Comparison of ENCODE assay signal across 17 mouse cellular contexts in the genomic region with DNA sequence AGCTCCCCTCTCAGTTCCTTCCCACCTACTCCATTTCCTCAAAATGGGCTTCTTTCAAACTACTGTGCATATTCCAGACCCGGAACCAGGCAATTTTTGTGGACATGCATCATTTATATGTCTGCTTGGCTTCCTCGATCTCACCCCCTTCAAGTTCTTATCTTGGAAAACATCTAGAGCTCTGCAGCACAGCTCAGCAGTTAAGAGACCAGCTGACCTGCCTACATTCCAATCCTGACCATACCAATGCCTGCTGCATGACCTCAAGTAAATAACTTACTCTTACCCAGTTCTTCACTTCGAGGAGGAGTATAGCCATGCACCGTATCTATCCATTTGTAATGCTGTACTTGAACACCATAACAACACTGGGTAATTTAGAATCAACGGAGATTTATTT.
"Had no signal": no experiment of that assay in that cellular context is flagged by ENCODE, and none has a peak within 500 bp of the region (broad histone marks: within the 10 kb centered on the region; RNA-seq: fewer than 3 reads in every experiment).

No protein-coding gene starts in this region.

- H3K27ac ChIP-seq: hindbrain, embryonic 15.5 days; limb, embryonic 15.5 days; liver, embryonic 12.5 days; midbrain, embryonic 10.5 days; neural tube, embryonic 13.5 days; stomach, embryonic 15.5 days had no signal

- H3K27me3 ChIP-seq: hindbrain, embryonic 15.5 days; limb, embryonic 15.5 days; liver, embryonic 12.5 days; neural tube, embryonic 13.5 days; stomach, embryonic 15.5 days had no signal

- DNase-seq: layer of hippocampus, adult 9-11 months; layer of hippocampus, postnatal 36 days; lung, embryonic 14.5 days; lung, postnatal 4 days; retina, postnatal 1 day; right cerebral cortex, postnatal 4 days; spleen, adult 18-20 months; thymus, adult 2 months; thymus, postnatal 25 days had no signal

- H3K36me3 ChIP-seq: hindbrain, embryonic 15.5 days; limb, embryonic 15.5 days; liver, embryonic 12.5 days; midbrain, embryonic 10.5 days; neural tube, embryonic 13.5 days; stomach, embryonic 15.5 days had no signal

- H3K4me2 ChIP-seq: hindbrain, embryonic 15.5 days; limb, embryonic 15.5 days; liver, embryonic 12.5 days; lung, embryonic 14.5 days; neural tube, embryonic 13.5 days; stomach, embryonic 15.5 days had no signal

- H3K4me1 ChIP-seq: limb, embryonic 15.5 days; liver, embryonic 12.5 days; stomach, embryonic 15.5 days had no signal

- H3K9me3 ChIP-seq: hindbrain, embryonic 15.5 days; limb, embryonic 15.5 days; liver, embryonic 12.5 days; midbrain, embryonic 10.5 days; neural tube, embryonic 13.5 days; stomach, embryonic 15.5 days had no signal

- ATAC-seq: intestine, postnatal 0 days; liver, embryonic 12.5 days; midbrain, embryonic 16.5 days had no signal

- H3K9ac ChIP-seq: hindbrain, embryonic 15.5 days; limb, embryonic 15.5 days; liver, embryonic 12.5 days; lung, embryonic 14.5 days; neural tube, embryonic 13.5 days; stomach, embryonic 15.5 days had no signal

- H3K4me3 ChIP-seq: hindbrain, embryonic 15.5 days; limb, embryonic 15.5 days; liver, embryonic 12.5 days; midbrain, embryonic 10.5 days; neural tube, embryonic 13.5 days; stomach, embryonic 15.5 days had no signal
